Mouse (Mus musculus) spleen, adult 2 months (tissue): ENCODE measurements around the gene Ddx51.

Experiments
- CTCF ChIP-seq: fragments of 200-500 bp; IDR thresholded peaks from 2 replicates; pipeline ENCODE4 v1.5.1; 2011; ENCODE audit warnings: mild to moderate bottlenecking, inconsistent platforms; ENCODE audit not compliant: insufficient read depth, insufficient read length, insufficient replicate concordance; ENCODE audit errors: extremely low read depth
- POLR2A ChIP-seq: fragments of 200-500 bp; IDR thresholded peaks from 2 replicates; pipeline ENCODE4 v1.6.1; 2011; ENCODE audit warnings: low read depth, low read length, inconsistent platforms

GRCm38 (mm10) chr5:110659682-110660081 lies 6.4 kb downstream of the Ddx51 start:
- TF ChIP-seq POLR2A (no peak), CTCF (no peak)
